Mouse (Mus musculus): ENCODE data around the gene Hoxa2. TPM values are rescaled to one million over a fixed set of nuclear protein-coding genes. Genes with fewer than 3 reads are reported as not detected.

The Hoxa2 gene
- polyA plus RNA-seq, 1 experiment from 2014 or later, result 52.2 TPM

GRCm38 (mm10) chr6:52197271-52197670 lies 32.6 kb upstream of the Hoxa2 start:
- Histone ChIP-seq H3K4me2 (replicated peaks) (peak overlapping the region; percentile 34), H3K4me1 (no peaks in the 10 kb centered on the region), H3K27me3 (peaks cover 96% of the 10 kb centered on the region), H3K4me3 (peak overlapping the region; percentile 6; the same call in 1 of the 2 replicates), H3K27ac (peak overlapping the region; percentile 75), H3K9ac (no peak overlapping the region), H3K36me3 (no peaks in the 10 kb centered on the region), H3K9me3 (replicated peaks) (no peaks in the 10 kb centered on the region)
- WGBS, result under 1% methylated on average over 10 of the region's 10 CpGs
- ATAC-seq (ENCODE audit: low FRiP score), result no peak

GRCm38 (mm10) chr6:52196811-52197210 lies 32.2 kb upstream of the Hoxa2 start:
- Histone ChIP-seq H3K4me2 (replicated peaks) (peak overlapping the region; percentile 30), H3K4me1 (peaks cover 4% of the 10 kb centered on the region; the same call in 1 of the 2 replicates), H3K27ac (peak overlapping the region; percentile 75)

GRCm38 (mm10) chr6:52194690-52195089 lies 30.1 kb upstream of the Hoxa2 start:
- H3K4me3 ChIP-seq, result 0 out of 2 replicates have a peak overlapping the region, but pooled peaks have one; percentile 16
- H3K4me1 ChIP-seq, result peaks cover 9% of the 10 kb centered on the region
- no peak overlapping the region for H3K9ac ChIP-seq
- no peaks in the 10 kb centered on the region for H3K9me3 ChIP-seq (replicated peaks)
- ATAC-seq (ENCODE audit: low FRiP score), result peak; percentile 8; the same call in 1 of the 2 replicates
- peak overlapping the region; percentile 66 for H3K4me2 ChIP-seq (replicated peaks)
- WGBS, result 4% methylated on average over 10 of the region's 10 CpGs
- H3K36me3 ChIP-seq, result no peaks in the 10 kb centered on the region
- H3K27ac ChIP-seq, result peak overlapping the region; percentile 87
- peaks cover 97% of the 10 kb centered on the region for H3K27me3 ChIP-seq

More at GRCm38 (mm10) chr6:52196811-52197210, 32.2 kb upstream of the Hoxa2 start:
- no peaks in the 10 kb centered on the region for H3K36me3 ChIP-seq
- no peak for ATAC-seq (ENCODE audit: low FRiP score)
- H3K9ac ChIP-seq, result no peak overlapping the region
- 4% methylated on average over 9 of the region's 9 CpGs for WGBS
- no peaks in the 10 kb centered on the region for H3K9me3 ChIP-seq (replicated peaks)
- H3K4me3 ChIP-seq, result peak overlapping the region; percentile 3; the same call in 1 of the 2 replicates
- H3K27me3 ChIP-seq, result peaks cover 97% of the 10 kb centered on the region

DNA sequence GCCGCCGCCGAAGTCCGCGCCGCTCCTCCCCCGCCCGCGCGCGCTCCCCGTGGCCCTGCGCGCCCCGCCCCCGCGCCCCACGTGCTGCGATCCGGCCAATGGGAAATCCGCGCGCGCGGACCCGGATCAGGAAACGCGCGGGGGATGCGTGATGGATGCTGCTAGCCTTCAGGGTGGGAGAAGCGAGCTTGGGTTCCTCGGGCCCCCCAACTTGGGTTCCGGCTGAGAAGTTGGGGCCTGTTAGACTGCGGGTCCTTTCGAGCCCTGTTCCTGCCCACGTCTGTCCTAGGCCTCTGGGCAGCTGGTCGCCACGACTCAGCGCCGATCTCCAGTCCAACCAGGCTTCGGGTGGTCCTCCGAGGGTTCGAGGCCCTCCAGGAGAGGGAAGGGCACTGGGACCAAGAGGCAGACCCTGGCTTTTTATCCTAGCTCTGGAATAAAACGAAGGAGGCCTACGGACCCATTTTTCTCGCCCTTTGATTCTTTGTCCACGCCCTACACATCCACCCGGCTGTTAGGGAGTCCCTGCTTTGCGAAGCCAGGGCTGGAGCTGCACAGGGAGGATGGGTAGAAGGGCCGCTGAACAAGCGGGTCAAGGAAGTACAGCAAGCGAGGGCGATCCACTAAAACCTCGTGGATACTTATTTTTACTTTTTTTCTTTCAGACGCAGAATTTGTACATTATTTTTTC lies 27.4 kb upstream of the Hoxa2 start:
- H3K9ac ChIP-seq, result peak overlapping the region; percentile 59
- H3K4me1 ChIP-seq, result peaks cover 9% of the 10 kb centered on the region
- H3K9me3 ChIP-seq (replicated peaks), result no peaks in the 10 kb centered on the region
- H3K4me3 ChIP-seq, result peak overlapping the region; percentile 52
- peak overlapping the region; percentile 89 for H3K27ac ChIP-seq
- H3K27me3 ChIP-seq, result peaks cover 98% of the 10 kb centered on the region
- peak; percentile 79 for ATAC-seq (ENCODE audit: low FRiP score)
- peak overlapping the region; percentile 66 for H3K4me2 ChIP-seq (replicated peaks)
- H3K36me3 ChIP-seq, result no peaks in the 10 kb centered on the region
- whole genome bisulfite sequencing, result under 1% methylated on average over 43 of the region's 55 CpGs

- Histone ChIP-seq H3K9me3 (replicated peaks) (no peaks in the 10 kb centered on the region), H3K9ac (peak within 1 kb of the TSS; percentile 85), H3K4me3 (peak within 1 kb of the TSS; percentile 52), H3K4me1 (peaks cover 9% of the 10 kb centered on the region), H3K27ac (peak within 1 kb of the TSS; percentile 97), H3K36me3 (no peaks in the 10 kb centered on the region), H3K27me3 (peaks cover 98% of the 10 kb centered on the region), H3K4me2 (replicated peaks) (peak within 1 kb of the TSS; percentile 66)
- WGBS, result 2% methylated on average over 54 of the region's 102 CpGs
- ATAC-seq (ENCODE audit: low FRiP score), result peak; percentile 30; the same call in 1 of the 2 replicates
Measured at GRCm38 (mm10) chr6:52190906-52191810, 26.5 kb upstream of the Hoxa2 start, which contains the start of gene Hoxa4. TSS of gene Hoxa4 (minus strand) at chr6:52191753.

DNA sequence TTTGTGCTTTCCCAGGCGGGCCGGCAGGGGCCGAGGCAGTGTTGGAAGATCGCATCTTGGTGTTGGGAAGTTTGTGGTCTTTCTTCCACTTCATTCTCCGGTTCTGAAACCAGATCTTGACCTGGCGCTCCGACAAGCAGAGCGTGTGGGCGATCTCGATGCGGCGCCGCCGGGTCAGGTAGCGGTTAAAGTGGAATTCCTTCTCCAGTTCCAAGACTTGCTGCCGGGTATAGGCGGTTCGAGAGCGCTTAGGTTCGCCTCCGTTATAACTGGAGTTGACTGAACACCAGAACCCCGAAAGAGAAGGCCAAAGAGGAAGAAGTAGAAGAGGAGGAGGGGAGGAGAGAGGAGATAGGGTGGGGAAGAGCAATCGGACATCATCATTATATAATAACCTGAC lies 25.8 kb upstream of the Hoxa2 start:
- Histone ChIP-seq H3K4me2 (replicated peaks) (peak overlapping the region; percentile 66), H3K4me3 (peak overlapping the region; percentile 52), H3K27me3 (peaks cover 99% of the 10 kb centered on the region), H3K9ac (peak overlapping the region; percentile 85), H3K27ac (peak overlapping the region; percentile 97), H3K36me3 (no peaks in the 10 kb centered on the region), H3K4me1 (peaks cover 13% of the 10 kb centered on the region), H3K9me3 (replicated peaks) (no peaks in the 10 kb centered on the region)
- WGBS, result under 1% methylated on average over 23 of the region's 23 CpGs
- no peak for ATAC-seq (ENCODE audit: low FRiP score)

GRCm38 (mm10) chr6:52189909-52190308 lies 25.3 kb upstream of the Hoxa2 start:
- ATAC-seq (ENCODE audit: low FRiP score), result no peak
- no peaks in the 10 kb centered on the region for H3K36me3 ChIP-seq
- peak overlapping the region; percentile 85 for H3K9ac ChIP-seq
- H3K27ac ChIP-seq, result peak overlapping the region; percentile 97
- peaks cover 98% of the 10 kb centered on the region for H3K27me3 ChIP-seq
- peak overlapping the region; percentile 66 for H3K4me2 ChIP-seq (replicated peaks)
- 4% methylated on average over 8 of the region's 8 CpGs for WGBS
- H3K9me3 ChIP-seq (replicated peaks), result no peaks in the 10 kb centered on the region
- peak overlapping the region; percentile 52 for H3K4me3 ChIP-seq
- peaks cover 13% of the 10 kb centered on the region for H3K4me1 ChIP-seq

DNA sequence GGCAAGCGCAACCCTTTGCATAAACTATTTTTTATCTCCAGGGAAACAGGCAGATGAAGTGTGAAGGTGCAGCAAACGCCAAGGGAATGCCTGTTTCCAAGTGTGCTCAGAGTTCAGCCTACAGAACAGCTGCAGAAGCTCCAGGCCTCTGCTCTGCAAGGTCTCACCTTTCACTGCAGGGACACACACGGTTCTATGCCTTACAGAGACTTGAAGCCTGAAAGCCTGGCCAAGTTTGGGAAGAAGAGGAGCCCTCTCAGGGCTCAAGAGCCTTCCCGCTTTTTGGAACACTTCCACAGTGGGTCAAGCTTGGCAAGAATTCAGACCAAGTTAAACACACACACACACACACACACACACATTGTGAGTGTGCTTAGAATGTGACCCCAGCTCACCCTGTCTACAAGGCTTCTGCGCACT lies 24.6 kb upstream of the Hoxa2 start:
- Histone ChIP-seq H3K4me3 (peak overlapping the region; percentile 52), H3K36me3 (no peaks in the 10 kb centered on the region), H3K9ac (peak overlapping the region; percentile 53), H3K4me2 (replicated peaks) (peak overlapping the region; percentile 66), H3K27me3 (peaks cover 98% of the 10 kb centered on the region), H3K9me3 (replicated peaks) (no peaks in the 10 kb centered on the region), H3K4me1 (peaks cover 19% of the 10 kb centered on the region), H3K27ac (peak overlapping the region; percentile 97)
- ATAC-seq (ENCODE audit: low FRiP score), result no peak
- 9% methylated on average over 5 of the region's 5 CpGs for WGBS

DNA sequence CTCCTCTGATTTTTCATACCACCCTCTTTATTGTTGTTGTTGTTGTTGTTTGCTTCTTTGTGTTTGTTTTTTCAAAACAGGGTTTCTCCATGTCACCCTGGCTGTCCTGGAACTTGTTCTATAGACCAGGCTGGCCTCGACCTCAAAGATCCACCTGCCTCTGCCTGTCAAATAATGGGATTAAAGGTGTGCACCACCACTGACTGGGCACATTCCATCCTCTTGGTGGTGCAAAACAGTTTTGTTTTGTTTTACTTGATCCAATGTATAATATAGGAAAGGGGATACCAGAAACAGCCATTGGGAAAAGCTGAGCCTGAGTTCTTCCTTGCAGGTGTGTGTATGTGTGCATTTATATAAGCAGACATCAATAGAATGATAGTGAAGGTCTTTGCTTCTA lies 21.9 kb upstream of the Hoxa2 start:
- WGBS, result 15% methylated on average over 1 of the region's 1 CpGs
- Histone ChIP-seq H3K36me3 (no peaks in the 10 kb centered on the region), H3K27me3 (peaks cover 99% of the 10 kb centered on the region), H3K9me3 (replicated peaks) (no peaks in the 10 kb centered on the region), H3K9ac (no peak overlapping the region), H3K4me2 (replicated peaks) (peak overlapping the region; percentile 66; the same call in 1 of the 2 replicates), H3K4me3 (no peak overlapping the region), H3K27ac (peak overlapping the region; percentile 87; the same call in 1 of the 2 replicates), H3K4me1 (peaks cover 21% of the 10 kb centered on the region; the same call in 1 of the 2 replicates)
- ATAC-seq (ENCODE audit: low FRiP score), result no peak

GRCm38 (mm10) chr6:52185834-52186233 lies 21.2 kb upstream of the Hoxa2 start:
- Histone ChIP-seq H3K27ac (peak overlapping the region; percentile 87), H3K4me2 (replicated peaks) (peak overlapping the region; percentile 88), H3K9me3 (replicated peaks) (no peaks in the 10 kb centered on the region), H3K27me3 (peaks cover 99% of the 10 kb centered on the region), H3K9ac (0 out of 2 replicates have a peak overlapping the region, but pooled peaks have one; percentile 14), H3K4me3 (no peak overlapping the region), H3K36me3 (no peaks in the 10 kb centered on the region), H3K4me1 (peaks cover 17% of the 10 kb centered on the region; the same call in 1 of the 2 replicates)
- no peak for ATAC-seq (ENCODE audit: low FRiP score)
- 22% methylated on average over 3 of the region's 3 CpGs for WGBS

- Histone ChIP-seq H3K9me3 (replicated peaks) (no peaks in the 10 kb centered on the region), H3K27me3 (peaks cover 99% of the 10 kb centered on the region), H3K27ac (peak overlapping the region; percentile 87), H3K4me2 (replicated peaks) (peak overlapping the region; percentile 88), H3K36me3 (no peaks in the 10 kb centered on the region), H3K4me1 (peaks cover 17% of the 10 kb centered on the region; the same call in 1 of the 2 replicates), H3K9ac (no peak overlapping the region), H3K4me3 (0 out of 2 replicates have a peak overlapping the region, but pooled peaks have one; percentile 4)
- ATAC-seq (ENCODE audit: low FRiP score), result no peak
- WGBS, result 1% methylated on average over 19 of the region's 19 CpGs
Measured at GRCm38 (mm10) chr6:52185222-52185621, 20.6 kb upstream of the Hoxa2 start.

GRCm38 (mm10) chr6:52184668-52185067 lies 20.0 kb upstream of the Hoxa2 start:
- H3K4me2 ChIP-seq (replicated peaks), result peak overlapping the region; percentile 88

More at GRCm38 (mm10) chr6:52184668-52185067, 20.0 kb upstream of the Hoxa2 start:
- H3K27me3 ChIP-seq, result peaks cover 99% of the 10 kb centered on the region
- no peaks in the 10 kb centered on the region for H3K9me3 ChIP-seq (replicated peaks)
- peak overlapping the region; percentile 47 for H3K9ac ChIP-seq
- peaks cover 17% of the 10 kb centered on the region; the same call in 1 of the 2 replicates for H3K4me1 ChIP-seq
- H3K27ac ChIP-seq, result peak overlapping the region; percentile 87
- no peaks in the 10 kb centered on the region for H3K36me3 ChIP-seq
- H3K4me3 ChIP-seq, result peak overlapping the region; percentile 12; the same call in 1 of the 2 replicates
- no peak for ATAC-seq (ENCODE audit: low FRiP score)
- 3% methylated on average over 6 of the region's 6 CpGs for WGBS
